Mouse (Mus musculus) heart, embryonic 14.5 days (tissue): Measurements from ENCODE around the gene Bicc1. TPM values are rescaled to one million over a fixed set of nuclear protein-coding genes. Genes with fewer than 3 reads are reported as not detected.

Experiments used
- ATAC-seq: fragments of 200-750 bp; cut with Nextera tagmentation; 2 replicates; pipeline ENCODE4 v1.8.0; 2017; ENCODE audit warnings: low read depth, moderate TSS enrichment; ENCODE audit not compliant: insufficient number of reproducible peaks, insufficient read depth, low FRiP score
- H3K27ac ChIP-seq, 2 experiments: fragments of 200-500 bp in 1 of 2; fragments of 300-500 bp in 1 of 2; sonication (generic) in 1 of 2; replicated peaks in 1 of 2; 2 replicates each; pipeline ENCODE4 v1.5.1; 2012 to 2014; ENCODE audit warnings: low read depth in 2 of 2, low read length in 2 of 2, control low read depth in 1 of 2, mild to moderate bottlenecking in 1 of 2, mixed read lengths in 1 of 2; ENCODE audit not compliant: control insufficient read depth in 1 of 2, insufficient read depth in 1 of 2
- H3K27me3 ChIP-seq: fragments of 300-500 bp; sonication (generic); 2 replicates; pipeline ENCODE4 v1.6.1; 2014; ENCODE audit warnings: mild to moderate bottlenecking, low read length, control low read depth; ENCODE audit not compliant: control insufficient read depth, insufficient read depth
- H3K36me3 ChIP-seq: fragments of 300-500 bp; sonication (generic); 2 replicates; pipeline ENCODE4 v1.6.1; 2014; ENCODE audit warnings: mild to moderate bottlenecking, control low read depth, low read length, mixed read lengths; ENCODE audit not compliant: control insufficient read depth, insufficient read depth
- H3K4me1 ChIP-seq, 2 experiments: fragments of 200-500 bp in 1 of 2; fragments of 300-500 bp in 1 of 2; sonication (generic) in 1 of 2; 2 replicates each; pipeline ENCODE4 v1.6.1; 2012 to 2014; ENCODE audit warnings: low read length in 2 of 2, control low read depth in 1 of 2, mixed read lengths in 1 of 2; ENCODE audit not compliant: control insufficient read depth in 2 of 2, insufficient read depth in 2 of 2
- H3K4me2 ChIP-seq: fragments of 300-500 bp; sonication (generic); 2 replicates; pipeline ENCODE4 v1.6.1; 2014; ENCODE audit warnings: mild to moderate bottlenecking, low read length
- H3K4me3 ChIP-seq, 2 experiments: fragments of 200-500 bp in 1 of 2; fragments of 300-500 bp in 1 of 2; sonication (generic) in 1 of 2; 2 replicates each; pipeline ENCODE4 v1.5.1; 2012 to 2014; ENCODE audit warnings: low read length in 2 of 2, mild to moderate bottlenecking in 2 of 2, control low read depth in 1 of 2, low read depth in 1 of 2, moderate library complexity in 1 of 2; ENCODE audit not compliant: control insufficient read depth in 1 of 2, insufficient read depth in 1 of 2
- H3K9ac ChIP-seq: fragments of 300-500 bp; sonication (generic); 2 replicates; pipeline ENCODE4 v1.6.1; 2014; ENCODE audit warnings: mild to moderate bottlenecking, low read length
- H3K9me3 ChIP-seq: fragments of 300-500 bp; sonication (generic); 2 replicates; pipeline ENCODE4 v1.6.1; 2016; ENCODE audit warnings: low read length, control low read depth; ENCODE audit not compliant: control insufficient read depth
- WGBS: fragments of 180-500 bp; shearing (Covaris S2); extraction: QIAGEN DNeasy Blood & Tissue Kit; methylation state at CpG from one replicate; pipeline ENCODE4 v1.1.7; 2014; 5-methylcytosine and 5-hydroxymethylcytosine counted together
- polyA plus RNA-seq: library from polyadenylated mRNA; unstranded; fragments of >200 nt; fragmentation: Nextera tagmentation; extraction: Ambion mirVana; gene quantifications from 2 replicates; pipeline ENCODE4 v1.2.1, GENCODE M21; 2014

Gene Bicc1
- polyA plus RNA-seq, 1 experiment from 2014 or later, result 25.9 TPM

DNA sequence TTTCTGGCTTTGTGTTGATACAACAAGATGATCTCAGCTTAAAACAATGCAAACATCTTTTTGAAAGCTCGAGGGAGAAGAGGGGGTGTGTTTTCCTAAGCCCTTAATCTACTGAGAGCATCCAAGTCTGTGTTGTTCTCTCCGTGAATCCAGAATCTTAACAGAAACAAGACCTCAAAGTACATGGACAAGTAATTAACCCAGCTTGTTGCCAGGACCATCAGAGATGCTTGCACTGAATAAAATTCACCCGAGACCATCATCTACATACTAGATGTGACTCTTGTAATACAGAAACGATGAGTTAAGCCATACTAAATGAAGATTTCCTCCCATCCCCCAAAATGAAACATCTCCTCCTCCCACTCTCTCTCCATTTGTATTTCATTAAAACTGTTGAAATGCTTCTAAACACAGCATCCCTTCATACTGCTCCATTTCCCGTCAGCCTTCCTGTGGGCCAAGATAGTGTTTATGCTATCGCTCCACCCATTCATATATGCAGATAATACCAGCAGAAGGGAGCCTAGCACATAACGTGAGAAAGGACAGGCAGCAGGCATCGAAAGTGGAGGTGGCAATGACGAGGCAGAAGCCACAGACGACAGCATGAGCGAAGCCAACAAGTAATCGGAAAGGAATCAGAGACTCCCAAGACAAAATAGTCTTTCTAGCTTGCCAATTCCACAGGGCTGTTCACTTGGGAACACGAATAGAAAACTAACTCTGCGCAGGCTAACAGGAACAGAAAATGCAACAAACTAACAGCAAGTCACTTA lies 131.2 kb downstream of the Bicc1 start:
- H3K9me3 ChIP-seq, result no peaks in the 10 kb centered on the region
- H3K27ac ChIP-seq, result peak overlapping the region; percentile 11 to 65
- no peaks in the 10 kb centered on the region for H3K36me3 ChIP-seq
- peaks cover 21 to 39% of the 10 kb centered on the region in 2 experiments for H3K4me1 ChIP-seq
- peak overlapping the region; percentile 50 for H3K4me2 ChIP-seq
- H3K27me3 ChIP-seq, result no peaks in the 10 kb centered on the region
- ATAC-seq, result peak; percentile 59; the same call in 1 of the 2 replicates
- 25% methylated on average over 14 of the region's 14 CpGs for WGBS
- H3K9ac ChIP-seq, result no peak overlapping the region
- no peak overlapping the region for H3K4me3 ChIP-seq

- Histone ChIP-seq H3K27me3 (no peaks in the 10 kb centered on the region), H3K36me3 (no peaks in the 10 kb centered on the region), H3K9ac (peak overlapping the region; percentile 45), H3K9me3 (no peaks in the 10 kb centered on the region), H3K4me2 (peak overlapping the region; percentile 54), H3K4me1 (peaks cover 21 to 38% of the 10 kb centered on the region in 2 experiments), H3K27ac (peak overlapping the region; percentile 88 to 91), H3K4me3 (peak overlapping the region in 1 of 2 experiments; percentile 6; a peak in 1 of 4 replicates)
- peak; percentile 68 for ATAC-seq
- WGBS, result 22% methylated on average over 18 of the region's 18 CpGs
Observed at GRCm38 (mm10) chr10:71025131-71025894, 134.2 kb downstream of the Bicc1 start.

GRCm38 (mm10) chr10:71024681-71025080 lies 134.8 kb downstream of the Bicc1 start:
- Histone ChIP-seq H3K27me3 (no peaks in the 10 kb centered on the region), H3K9me3 (no peaks in the 10 kb centered on the region), H3K27ac (peak overlapping the region; percentile 88 to 91), H3K36me3 (no peaks in the 10 kb centered on the region), H3K4me2 (peak overlapping the region; percentile 54), H3K4me1 (peaks cover 21 to 33% of the 10 kb centered on the region in 2 experiments), H3K4me3 (peak overlapping the region in 1 of 2 experiments; percentile 6; a peak in 1 of 4 replicates), H3K9ac (peak overlapping the region; percentile 45)
- 0 out of 2 replicates have a peak, but pooled peaks have one; percentile 6 for ATAC-seq
- WGBS, result 19% methylated on average over 9 of the region's 9 CpGs

GRCm38 (mm10) chr10:71023471-71023870 lies 136.0 kb downstream of the Bicc1 start:
- 64% methylated on average over 3 of the region's 3 CpGs for WGBS
- no peak for ATAC-seq
- Histone ChIP-seq H3K4me1 (peaks cover 17 to 23% of the 10 kb centered on the region in 2 experiments), H3K27me3 (no peaks in the 10 kb centered on the region), H3K4me2 (no peak overlapping the region), H3K9ac (no peak overlapping the region), H3K36me3 (no peaks in the 10 kb centered on the region), H3K4me3 (no peak overlapping the region), H3K9me3 (no peaks in the 10 kb centered on the region), H3K27ac (peak overlapping the region in 1 of 2 experiments; percentile 88; a peak in 1 of 4 replicates)

DNA sequence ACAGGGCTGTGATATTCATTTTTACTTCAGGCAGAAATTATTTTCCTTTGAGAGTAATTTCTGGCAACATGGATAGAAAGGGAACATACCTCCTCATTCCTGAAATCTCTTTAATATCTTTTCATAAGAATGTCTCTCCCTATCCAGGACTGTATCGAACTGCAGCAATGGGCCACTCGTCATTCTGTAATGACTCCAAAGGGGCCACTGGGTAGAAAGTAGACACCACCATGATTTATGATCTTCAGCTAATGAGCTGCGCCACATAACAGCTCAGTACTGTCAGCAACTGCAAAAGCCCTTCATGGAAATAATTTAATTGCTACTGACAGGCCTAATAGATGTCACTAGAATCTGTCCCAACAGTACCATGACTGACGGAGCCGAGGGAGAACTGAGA lies 139.0 kb downstream of the Bicc1 start:
- 83% methylated on average over 5 of the region's 5 CpGs for WGBS
- no peak overlapping the region for H3K9ac ChIP-seq
- no peaks in the 10 kb centered on the region for H3K27me3 ChIP-seq
- H3K36me3 ChIP-seq, result no peaks in the 10 kb centered on the region
- ATAC-seq, result no peak
- no peaks in the 10 kb centered on the region for H3K9me3 ChIP-seq
- H3K27ac ChIP-seq, result no peak overlapping the region
- peaks cover 14% of the 10 kb centered on the region in 2 experiments for H3K4me1 ChIP-seq
- no peak overlapping the region for H3K4me2 ChIP-seq
- no peak overlapping the region for H3K4me3 ChIP-seq

DNA sequence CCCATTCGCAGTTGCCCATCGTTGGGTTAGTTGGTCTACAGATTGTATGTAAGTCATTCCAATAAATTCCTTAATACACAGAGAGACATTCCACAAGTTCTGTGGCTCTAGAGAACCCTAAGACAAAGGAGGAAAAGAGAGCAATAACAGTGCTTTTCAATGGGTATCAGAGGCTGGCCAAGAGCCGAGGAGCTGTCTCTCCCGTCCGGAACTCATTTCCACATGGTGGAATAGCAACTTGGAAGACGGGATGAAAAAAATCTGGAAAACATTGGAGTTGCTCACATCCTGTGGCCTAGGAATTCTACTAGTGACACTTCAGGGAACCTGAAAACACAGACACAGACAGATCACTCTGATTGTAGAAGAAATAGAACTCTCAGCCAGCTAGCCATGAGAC lies 139.7 kb downstream of the Bicc1 start:
- Histone ChIP-seq H3K4me3 (no peak overlapping the region), H3K4me1 (peaks cover 8 to 12% of the 10 kb centered on the region in 2 experiments), H3K36me3 (no peaks in the 10 kb centered on the region), H3K9me3 (no peaks in the 10 kb centered on the region), H3K27me3 (no peaks in the 10 kb centered on the region), H3K27ac (no peak overlapping the region), H3K4me2 (no peak overlapping the region), H3K9ac (no peak overlapping the region)
- WGBS, result 92% methylated on average over 6 of the region's 6 CpGs
- no peak for ATAC-seq

GRCm38 (mm10) chr10:71009771-71010496 lies 149.6 kb downstream of the Bicc1 start:
- Histone ChIP-seq H3K9me3 (no peaks in the 10 kb centered on the region), H3K9ac (no peak overlapping the region), H3K4me3 (no peak overlapping the region), H3K4me2 (no peak overlapping the region), H3K4me1 (peaks cover 0 to 2% of the 10 kb centered on the region in 2 experiments; a peak in 1 of 4 replicates), H3K27me3 (no peaks in the 10 kb centered on the region), H3K36me3 (no peaks in the 10 kb centered on the region), H3K27ac (no peak overlapping the region; a peak in 1 of 4 replicates)
- WGBS, result 81% methylated on average over 19 of the region's 19 CpGs
- no peak for ATAC-seq
